Mouse (Mus musculus): ENCODE results near the gene Tmem212.
"Not testable (repeated sequence)": the region's sequence is repeated elsewhere in the genome, so short reads cannot be mapped to it uniquely, and the experiment has no call there.

The Tmem212 gene

DNA sequence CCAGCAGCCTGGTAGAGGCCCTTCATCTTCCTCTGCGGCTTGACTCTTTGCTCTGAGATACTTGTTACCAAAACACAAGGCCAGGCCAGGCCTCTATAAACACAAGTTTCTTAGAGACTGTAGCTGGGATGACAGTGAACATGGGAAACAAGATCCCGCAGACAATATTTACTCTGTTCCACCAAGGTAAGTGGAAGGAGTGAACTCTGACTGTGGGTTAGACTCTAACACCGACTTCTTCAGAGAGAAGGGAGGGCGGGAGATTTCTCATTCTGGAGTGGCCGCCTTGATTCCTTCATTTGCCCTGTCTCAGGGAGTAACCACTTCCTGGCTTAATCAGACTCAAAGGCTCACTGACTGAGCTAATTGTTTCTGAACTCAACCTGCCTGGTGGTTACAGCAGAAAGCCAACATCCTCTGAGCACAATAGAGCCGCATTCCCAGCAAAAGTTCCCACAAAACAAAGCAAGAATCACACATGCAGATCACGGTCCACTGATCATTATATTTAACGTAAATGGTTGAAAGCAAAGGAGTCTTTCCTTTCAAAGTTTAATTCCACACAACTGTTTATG, at the start of gene Tmem212:
Gene Tmem212 (minus strand): TSS at position 51 of the 575 bp plus-strand sequence.
- in situ Hi-C loops (cut with MboI, MseI): no loop called here

DNA sequence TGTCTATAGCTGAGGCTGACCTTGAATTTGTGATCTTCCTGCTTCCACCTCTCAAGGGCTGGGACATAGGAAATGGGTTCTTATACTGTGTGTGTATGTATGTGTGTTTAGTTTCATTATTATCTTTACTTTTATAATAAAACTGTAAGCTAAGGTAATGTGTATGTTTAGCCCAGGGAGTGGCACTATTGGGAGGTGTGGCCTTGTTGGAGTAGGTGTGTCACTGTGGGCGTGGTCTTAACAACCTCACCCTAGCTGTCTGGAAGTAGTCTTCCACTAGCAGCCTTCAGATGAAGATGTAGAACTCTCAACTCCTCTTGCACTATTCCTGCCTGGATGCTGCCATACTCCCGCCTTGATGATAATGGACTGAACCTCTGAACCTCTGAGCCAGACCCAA, 49.2 kb upstream of the Tmem212 start:
- in situ Hi-C loops (cut with MboI, MseI): not testable (repeated sequence)

DNA sequence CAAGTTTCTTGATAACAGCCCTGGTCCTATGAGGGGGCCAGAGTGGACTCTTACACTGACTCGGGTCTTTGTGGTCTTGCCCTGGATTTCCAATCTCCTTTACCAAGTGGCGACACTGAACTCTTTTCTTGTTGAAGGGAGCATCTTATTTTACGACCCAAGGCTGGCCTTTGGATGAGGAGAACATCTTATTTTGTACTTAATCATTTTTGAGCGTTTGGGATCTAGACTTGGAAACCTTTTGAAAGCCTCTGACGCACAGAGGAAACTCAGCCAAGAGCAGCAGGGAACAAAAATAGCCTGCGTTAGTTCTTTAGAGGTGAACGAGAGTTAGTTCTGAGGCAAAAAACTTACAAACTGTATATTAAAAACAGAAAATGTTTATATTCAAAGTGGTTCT, 46.8 kb upstream of the Tmem212 start:
- in situ Hi-C loops (cut with MboI, MseI): no loop called here

DNA sequence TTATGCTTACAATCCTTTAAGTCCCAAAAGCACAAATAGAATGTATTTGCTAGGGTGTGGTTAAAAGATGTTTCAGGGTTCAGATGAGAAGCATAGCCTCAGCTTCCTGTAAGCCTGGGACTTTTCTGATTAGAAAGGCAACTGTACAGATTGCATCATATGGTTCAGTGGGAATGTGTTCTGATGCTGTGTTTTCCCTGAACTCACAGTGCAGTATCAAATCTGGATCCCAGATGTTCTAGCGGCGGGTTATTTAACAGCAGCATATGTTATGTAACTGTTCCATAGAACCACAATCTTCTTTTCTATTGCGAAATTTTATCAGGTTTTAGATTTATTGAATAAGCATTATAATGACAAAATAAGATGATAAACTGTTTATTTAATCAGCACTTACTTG, 45.5 kb upstream of the Tmem212 start:
- in situ Hi-C loops (cut with MboI, MseI): no loop called here

DNA sequence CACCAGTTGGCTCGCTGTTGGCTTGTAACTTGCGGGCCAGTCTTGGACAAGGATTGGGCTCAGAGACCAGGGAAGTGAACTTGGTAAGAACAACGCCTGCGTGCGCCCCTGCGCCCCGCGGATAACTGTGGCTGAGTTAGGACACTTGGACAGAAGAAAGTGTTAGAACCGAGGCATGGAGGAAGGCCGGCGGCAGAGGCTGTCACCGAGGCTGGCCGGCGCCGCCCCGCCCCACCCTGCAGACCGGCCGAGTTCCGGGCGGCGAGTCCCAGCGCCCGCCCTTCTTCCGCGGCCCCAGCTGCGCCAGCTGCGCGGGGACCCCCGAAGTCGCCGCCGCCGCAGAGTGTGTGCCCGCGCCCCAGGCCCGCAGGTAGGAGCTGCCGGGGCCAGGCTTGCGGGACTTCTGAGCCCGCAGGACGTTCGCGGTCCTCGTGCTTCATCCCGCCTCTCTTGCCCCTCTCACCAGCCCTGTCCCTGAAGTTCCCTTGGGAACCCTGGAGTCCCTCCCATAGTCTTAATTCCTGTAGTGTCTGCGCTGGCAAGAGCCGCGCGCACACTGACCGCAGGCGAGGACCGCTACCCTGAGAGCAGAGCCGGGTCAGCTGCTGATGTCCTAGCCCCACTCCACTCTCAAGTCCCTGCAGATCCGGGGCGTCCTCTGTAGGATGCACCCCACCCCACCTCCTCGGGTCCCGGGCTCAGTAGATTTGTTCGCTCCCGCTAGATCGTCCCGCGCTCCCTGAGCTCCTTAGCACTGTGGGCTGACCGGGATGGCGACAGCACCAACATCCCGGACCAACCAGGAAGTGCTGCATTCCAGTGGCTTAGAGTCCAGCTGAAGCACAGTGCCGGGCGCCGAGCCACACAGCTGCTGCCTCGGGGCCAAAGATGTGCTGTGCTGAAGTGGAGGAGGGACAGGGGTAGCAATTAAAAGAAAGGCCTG, 42.5 kb upstream of the Tmem212 start, which contains the start of gene Pld1:
Gene Pld1 (plus strand): TSS at position 315 of the 943 bp plus-strand sequence.
- in situ Hi-C loops (cut with MboI, MseI): no loop called here

DNA sequence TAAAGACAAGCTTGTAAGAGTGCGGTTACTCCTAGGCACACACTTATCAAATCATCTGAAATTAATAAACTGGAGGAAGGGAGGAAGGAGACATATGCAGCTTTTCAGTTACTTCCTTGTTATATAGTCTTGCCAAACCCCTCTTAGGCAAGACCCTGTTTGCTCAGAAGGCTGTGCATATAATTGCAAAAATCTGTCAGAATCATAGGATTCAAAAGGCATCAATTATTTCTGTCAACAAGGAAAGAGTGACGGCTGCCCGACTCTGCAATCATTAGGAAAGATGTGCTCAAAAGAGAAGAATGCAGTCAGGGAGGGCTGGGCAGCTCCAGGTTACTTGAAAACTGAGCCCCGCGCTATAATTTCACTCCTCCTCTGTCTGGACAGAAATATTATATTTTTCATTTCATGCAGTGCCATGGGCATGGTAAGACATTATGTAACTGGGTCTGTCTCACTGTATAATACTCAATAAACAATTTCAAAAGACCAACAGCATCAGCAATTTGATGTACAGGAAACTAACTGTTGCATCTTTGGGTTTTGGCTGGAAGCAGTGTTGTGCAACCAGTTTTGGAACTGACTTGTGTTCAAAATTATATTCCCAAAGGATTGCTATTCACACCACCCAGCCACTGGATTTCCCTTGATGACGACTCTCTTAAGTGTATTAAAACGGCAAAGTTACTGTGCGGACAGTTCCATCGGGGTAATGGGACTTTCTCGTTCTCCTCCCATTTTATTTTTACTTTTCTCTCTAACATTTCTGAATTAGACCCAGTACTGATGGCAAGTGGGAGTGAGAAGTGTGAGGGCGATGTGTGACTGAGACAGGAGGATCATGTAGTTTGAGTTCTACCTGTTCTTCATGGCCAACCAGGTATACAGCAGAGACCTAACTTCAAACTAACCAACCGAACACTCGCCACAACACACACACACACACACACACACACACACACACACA, 41.3 kb upstream of the Tmem212 start:
- in situ Hi-C loops (cut with MboI, MseI): no loop called here

DNA sequence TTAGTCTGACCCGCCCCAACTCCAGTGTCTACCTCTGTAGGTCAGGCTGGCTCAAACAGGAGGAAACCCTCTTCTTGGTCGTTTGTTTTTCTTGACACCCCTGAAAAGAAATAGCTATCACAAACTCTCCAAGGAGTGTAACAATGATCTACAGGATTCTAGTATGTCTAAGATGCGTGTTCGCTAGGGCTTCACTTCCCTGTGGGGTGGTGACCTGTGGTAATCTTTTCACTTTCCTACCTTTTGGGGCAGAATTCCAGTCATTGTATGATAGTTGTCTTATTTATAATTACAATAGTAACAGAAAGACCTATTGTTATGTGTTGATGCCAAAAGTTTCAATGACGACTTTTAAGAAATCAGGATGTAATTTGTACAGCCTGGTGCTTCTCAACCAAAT, 40.6 kb upstream of the Tmem212 start:
- in situ Hi-C loops (cut with MboI, MseI): no loop called here

DNA sequence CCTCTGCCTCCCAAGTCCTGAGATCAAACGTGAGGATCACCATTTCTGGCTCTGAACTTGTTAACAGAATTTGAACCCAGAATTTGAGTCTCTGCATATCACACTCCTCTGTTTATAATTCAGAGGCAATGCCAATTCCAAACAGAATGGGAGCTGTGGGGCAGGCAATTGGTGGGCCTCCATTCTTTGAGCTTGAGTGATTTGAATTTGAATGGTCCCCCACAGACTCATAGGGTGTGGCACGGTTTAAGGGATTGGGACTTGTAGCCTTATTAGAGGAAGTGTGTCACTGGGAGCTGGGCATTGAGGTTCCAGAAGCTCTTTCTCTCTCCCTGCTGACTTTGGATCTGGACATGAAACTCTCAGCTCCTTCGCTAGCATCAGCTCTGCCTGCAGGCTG, 39.5 kb upstream of the Tmem212 start:
- in situ Hi-C loops (cut with MboI, MseI): no loop called here

DNA sequence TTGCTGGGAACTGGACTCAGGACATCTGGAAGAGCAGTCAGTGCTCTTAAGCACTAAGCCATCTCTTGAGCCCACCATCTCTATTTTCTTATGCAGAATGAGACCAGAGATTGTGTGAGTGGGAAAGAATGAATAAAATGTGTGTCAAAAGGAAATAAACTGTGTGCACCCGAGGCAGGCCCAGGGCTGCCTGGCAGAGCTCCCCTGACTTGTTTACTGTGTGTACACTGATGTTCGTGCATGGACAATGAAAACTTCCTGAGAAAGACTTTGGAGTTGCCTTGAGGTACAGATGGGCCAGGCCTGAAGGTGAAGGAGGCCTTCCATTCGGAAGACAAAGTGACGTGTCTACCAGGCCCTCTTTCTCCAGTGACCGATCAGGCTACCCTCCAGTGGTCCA, 36.2 kb upstream of the Tmem212 start:
- in situ Hi-C loops (cut with MboI, MseI): no loop called here

DNA sequence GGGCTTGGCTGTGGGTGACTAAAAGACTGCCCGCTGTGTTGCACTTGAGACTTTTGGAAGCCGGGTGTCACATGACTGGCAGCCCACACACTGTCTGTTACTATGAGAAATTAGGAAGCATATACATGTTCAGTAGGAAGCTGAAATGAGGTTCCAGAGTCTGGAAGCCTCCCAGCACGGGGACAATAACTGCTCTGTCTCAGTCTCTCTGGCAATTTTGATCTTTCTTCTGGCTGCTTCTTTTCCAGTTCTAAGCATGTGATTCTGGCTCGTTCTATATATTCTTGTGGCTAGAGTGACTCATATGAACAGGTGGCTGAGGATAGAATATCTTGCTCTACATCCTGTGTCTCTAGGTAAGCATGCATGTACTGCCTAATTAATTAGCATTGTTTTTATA, 33.1 kb upstream of the Tmem212 start:
- in situ Hi-C loops (cut with MboI, MseI): no loop called here

DNA sequence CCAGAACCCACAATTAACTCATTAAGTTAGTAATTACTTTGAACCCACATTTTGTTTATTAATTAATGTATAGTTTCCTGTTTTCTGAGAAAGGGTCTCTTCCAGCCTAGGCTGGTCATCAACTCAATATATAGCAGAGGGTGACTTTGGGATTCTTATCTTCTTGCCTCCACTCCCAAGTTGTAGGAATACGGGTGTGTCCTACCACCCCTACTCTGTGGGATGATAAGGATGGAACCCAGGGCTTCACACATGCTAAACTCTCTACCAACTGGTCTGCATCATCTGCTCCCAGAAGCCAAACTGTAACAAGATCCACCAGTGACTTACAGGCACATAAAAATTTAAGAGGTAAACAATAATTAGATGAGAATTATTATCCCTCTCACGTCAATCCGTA, 27.9 kb upstream of the Tmem212 start:
- in situ Hi-C loops (cut with MboI, MseI): no loop called here

DNA sequence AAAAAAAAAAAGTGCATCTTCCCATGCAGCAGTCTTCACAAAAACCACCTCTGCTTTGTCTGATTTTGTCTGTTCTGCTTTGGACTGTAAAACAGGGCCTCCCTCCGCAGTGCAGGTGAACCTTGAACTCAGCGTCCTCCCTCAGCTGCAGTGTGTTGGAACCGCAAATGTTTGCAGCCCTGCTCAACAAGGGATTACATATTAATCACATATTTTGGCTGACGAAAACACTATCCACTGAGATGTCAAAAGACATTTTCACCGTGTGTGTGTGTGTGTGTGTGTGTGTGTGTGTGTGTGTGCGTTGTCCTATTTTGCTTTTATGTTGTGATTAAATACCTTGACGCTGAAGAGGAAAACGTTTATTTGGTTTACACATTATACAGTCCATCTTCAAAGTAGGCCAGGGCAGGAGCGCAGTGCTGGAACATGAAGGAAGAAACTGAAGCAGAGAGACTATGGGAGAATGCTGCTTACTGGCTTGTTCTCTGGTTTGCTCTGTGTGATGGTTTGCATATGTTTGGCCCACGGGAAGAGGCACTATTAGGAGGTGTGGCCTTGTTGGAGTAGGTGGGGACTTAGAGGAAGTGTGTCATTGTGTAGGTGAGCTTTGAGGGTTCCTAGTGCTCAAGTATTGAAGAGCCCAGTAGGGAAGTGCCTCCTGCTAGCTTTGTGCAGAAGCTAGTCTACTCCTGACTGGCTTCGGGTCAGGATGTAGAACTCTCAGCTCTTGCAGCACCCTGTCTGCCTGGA, 25.3 kb upstream of the Tmem212 start:
- in situ Hi-C loops (cut with MboI, MseI): no loop called here

DNA sequence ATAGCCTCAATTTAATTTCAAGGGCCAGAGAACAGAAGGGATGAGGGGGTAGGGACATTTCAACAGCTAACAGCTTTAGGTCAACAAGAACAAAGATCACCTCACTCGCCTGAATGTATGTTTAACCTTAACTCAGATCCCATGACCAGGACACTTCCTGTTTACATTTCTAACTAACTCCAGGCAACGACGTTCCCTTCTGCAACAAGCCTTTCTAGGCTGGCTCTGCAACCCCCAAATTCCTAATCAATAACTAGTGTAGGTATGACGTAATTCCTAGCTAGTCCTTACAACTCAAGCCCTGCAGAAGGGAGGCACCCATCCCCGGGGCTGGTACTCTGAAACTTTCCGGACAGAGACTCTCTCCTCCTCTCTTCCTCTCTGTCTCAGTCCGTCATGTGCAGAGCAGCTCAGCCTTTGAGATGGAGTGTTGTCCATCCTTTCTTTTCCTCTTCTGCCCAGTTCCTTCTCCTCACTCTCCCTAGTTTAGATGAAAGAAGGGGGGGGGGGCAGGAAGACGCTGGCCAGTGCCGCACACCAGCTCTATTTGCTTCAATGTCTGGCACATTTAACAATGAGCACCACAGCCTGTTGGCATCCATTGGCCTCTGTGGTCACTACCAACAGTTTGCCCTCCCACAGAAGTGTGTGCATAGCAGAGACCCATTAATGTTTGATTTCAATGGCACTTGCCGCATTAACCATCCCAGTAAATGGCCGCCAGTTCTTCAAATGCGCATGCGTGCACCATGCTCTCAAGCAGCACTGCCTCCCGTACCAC, 22.7 kb upstream of the Tmem212 start:
- in situ Hi-C loops (cut with MboI, MseI): no loop called here

DNA sequence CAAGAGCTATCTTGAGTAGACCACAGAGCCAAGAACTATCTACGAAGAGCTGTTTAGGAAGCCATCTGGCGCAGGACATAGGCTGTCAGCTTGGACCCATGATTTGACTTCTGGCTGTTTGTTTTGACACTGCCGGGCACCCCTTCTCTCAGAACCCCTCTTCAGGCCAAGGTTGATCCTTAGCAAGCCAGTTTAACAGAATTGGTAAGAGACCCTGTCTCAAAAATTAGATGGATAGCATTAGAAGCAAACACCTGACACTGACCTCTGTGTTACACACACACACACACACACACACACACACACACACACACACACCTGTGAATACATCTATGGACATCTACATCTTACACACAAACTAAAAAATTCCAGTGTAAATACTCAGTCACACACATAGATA, 12.8 kb upstream of the Tmem212 start:
- in situ Hi-C loops (cut with MboI, MseI): no loop called here

DNA sequence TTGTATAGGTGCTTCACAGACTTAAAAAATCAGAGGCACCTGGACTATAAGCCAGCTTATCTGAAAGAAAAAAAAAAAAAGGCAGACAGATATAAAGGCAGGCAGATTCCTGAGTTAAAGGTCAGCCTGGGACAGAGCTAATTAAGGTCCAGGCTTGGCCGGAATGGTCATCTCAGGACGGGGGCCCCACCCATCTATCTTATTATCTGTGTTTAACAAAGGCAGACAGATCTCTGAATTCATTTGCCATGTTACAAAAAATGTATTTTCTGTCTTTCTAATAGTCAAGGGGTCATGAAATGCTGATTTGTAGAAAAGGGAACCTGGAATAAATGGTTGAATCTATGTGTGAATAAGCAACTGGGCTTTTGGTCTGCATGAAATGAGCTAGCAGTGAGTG, 12.1 kb upstream of the Tmem212 start:
- in situ Hi-C loops (cut with MboI, MseI): no loop called here

DNA sequence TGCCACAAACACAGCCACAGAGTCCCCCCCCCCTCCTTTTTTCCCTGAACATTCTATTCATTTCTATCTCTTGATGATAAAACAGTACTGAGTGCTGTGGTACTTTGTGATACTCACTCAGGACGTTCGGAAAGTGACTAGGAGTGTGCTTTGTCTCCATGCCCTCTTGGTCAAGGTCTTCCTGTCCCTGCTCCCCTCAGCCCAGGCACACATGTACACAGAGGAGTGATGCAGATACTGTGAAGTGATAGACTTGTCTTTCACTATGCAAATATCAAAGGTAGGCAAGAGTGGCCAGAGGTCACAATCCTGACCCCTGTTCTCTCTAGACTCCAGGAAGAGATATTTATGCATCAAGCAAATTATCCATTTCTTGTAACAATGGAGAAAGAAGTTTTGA, 11.1 kb upstream of the Tmem212 start:
- in situ Hi-C loops (cut with MboI, MseI): no loop called here

DNA sequence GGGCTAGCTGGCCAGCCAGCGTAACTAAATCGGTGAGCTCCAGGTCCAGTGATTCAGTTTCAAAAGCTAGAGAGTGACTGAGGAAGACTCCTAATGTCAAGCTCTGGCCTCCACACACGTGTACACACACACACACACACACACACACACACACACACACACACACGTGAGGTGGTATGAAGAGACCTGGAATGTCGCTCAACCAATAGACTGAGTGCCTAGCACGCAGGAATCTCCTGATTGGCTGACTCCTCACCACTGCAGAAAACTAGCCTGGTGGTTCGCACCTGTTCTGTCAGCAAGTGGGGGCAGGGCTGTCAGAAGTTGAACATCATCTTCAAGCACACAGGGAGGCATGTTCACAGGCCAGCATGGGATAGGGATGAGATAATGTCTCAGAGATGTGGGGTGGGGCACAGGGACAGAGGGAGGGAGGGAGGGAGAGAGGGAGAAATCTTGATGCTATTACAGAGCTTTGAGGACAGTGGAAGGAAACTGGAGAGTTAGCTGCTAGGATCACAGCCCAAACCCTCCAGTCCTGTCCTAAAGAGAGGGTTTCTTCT, 10.6 kb upstream of the Tmem212 start:
- in situ Hi-C loops (cut with MboI, MseI): no loop called here

DNA sequence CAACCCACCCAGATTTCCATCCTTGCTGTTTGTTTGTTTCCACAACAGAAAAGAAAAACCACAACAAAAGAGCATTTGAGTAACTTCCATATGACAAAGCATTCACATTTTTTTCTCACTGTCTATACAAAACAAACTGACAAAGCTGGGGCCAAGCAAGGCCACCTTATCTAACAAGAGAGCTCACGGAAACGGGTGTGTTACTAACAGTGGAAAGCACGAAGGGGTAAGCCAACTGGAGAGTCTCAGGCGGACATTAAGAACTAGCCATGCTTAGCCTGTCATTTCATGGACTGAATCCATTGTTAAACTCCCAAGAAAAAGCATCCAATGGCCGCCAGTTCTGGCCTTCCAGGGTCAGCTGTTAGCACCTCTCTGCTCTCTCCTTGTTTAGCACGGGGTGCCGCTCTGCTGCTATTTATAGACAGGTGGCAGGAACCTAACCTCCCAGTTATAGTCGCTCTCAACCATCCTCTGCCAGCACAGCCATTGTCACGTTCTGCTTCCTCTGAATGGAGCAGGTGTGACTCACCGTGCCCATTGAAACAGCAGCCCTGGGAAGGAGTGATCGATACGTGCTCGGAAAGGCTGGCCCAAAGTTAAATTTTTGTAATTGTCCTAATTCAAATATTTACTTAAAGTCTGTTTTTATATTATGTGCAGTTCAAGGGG, 8.6 kb upstream of the Tmem212 start:
- in situ Hi-C loops (cut with MboI, MseI): no loop called here

DNA sequence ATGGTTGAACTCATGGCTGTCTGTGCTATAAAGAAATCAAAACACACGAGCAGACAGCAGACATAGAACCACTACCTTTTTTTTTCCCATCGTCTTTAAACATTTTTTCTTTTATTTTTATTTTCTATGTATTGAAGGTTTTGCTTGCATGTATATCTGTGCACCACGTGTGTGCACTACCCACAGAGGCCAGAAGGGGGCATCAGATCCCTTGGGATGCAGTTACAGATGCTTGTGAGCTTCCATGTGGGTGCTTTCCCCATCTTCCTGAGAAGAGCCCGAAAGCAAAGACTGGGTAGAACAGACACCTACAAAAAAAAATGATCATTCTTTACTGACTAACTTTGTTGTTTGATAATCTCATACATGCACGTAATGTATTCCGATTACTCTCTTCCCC, 5.7 kb upstream of the Tmem212 start:
- in situ Hi-C loops (cut with MboI, MseI): no loop called here
